In genomic region chr9:83447176-83447575, GRCm38 (mm10) we compare ENCODE assay signal across 8 mouse cellular contexts. TPM values are rescaled to one million over a fixed set of nuclear protein-coding genes. Genes with fewer than 3 reads are reported as not detected.
DNase-seq lines count a peak whose midpoint lies in the region; ATAC-seq and TF ChIP-seq lines count a peak whose summit lies in the region.

No protein-coding gene starts in this region.

- no peak overlapping the region for H3K9ac ChIP-seq in ES-E14 (ENCODE audit: insufficient read depth, low read depth, low read length, poor library complexity, severe bottlenecking)
- peak overlapping the region; percentile 53 for H3K9ac ChIP-seq in heart, postnatal 0 days (replicated peaks; ENCODE audit: low read depth, low read length)

- no peaks in the 10 kb centered on the region for H3K4me1 ChIP-seq in ES-E14 (ENCODE audit: control insufficient read depth in 2 of 2, insufficient read depth in 2 of 2, low read length in 2 of 2, poor library complexity in 1 of 2)
- H3K4me1 ChIP-seq in heart, postnatal 0 days (ENCODE audit: control insufficient read depth, insufficient read depth): no peaks in the 10 kb centered on the region

- ATAC-seq in heart, postnatal 0 days (ENCODE audit: insufficient read depth, low read depth): no peak
- no peak for ATAC-seq in CD4-positive, CD25-positive, alpha-beta regulatory T cell, adult 4 months
- no peak; the same call in 1 of the 2 replicates for ATAC-seq in megakaryocyte-erythroid progenitor cell, adult 5-6 weeks (replicated peaks; ENCODE audit: low FRiP score, low TSS enrichment, poor library complexity, severe bottlenecking)

- no peaks in the 10 kb centered on the region for H3K9me3 ChIP-seq in ES-E14 (ENCODE audit: control insufficient read depth, insufficient read depth, low read depth, low read length)
- no peaks in the 10 kb centered on the region for H3K9me3 ChIP-seq in heart, postnatal 0 days (replicated peaks; ENCODE audit: control insufficient read depth, low read length)

- no peaks in the 10 kb centered on the region for H3K36me3 ChIP-seq in ES-E14 (ENCODE audit: control insufficient read depth, insufficient read depth, low read length, poor library complexity, severe bottlenecking)
- H3K36me3 ChIP-seq in heart, postnatal 0 days (replicated peaks; ENCODE audit: control insufficient read depth, insufficient read depth, low read length): no peaks in the 10 kb centered on the region

- H3K4me2 ChIP-seq in heart, postnatal 0 days (ENCODE audit: low read depth, low read length): peak overlapping the region; percentile 63

- peak; percentile 80 for DNase-seq in heart, adult 11 months
- no peak for DNase-seq in heart, postnatal 14 days
- DNase-seq in ES-E14 (ENCODE audit: low read depth, low spot score): no peak
- DNase-seq in heart, postnatal 0 days (ENCODE audit: low spot score): no peak
- peak; percentile 2 for DNase-seq in lung, postnatal 36 days
- DNase-seq in frontal cortex, postnatal 14 days (ENCODE audit: low spot score in 2 of 2): no peak

- WGBS in heart, postnatal 0 days: 48% methylated on average over 9 of the region's 9 CpGs

- intact Hi-C loops in heart, postnatal 14 days (cut with DNase I): loop anchor here (5.0 kb wide), 2 partner anchors 115 to 470 kb away; partner anchors contain the start of gene Phip

- no peak overlapping the region for H3K27ac ChIP-seq in ES-E14 (ENCODE audit: insufficient read depth, low read depth, low read length, poor library complexity, severe bottlenecking)
- H3K27ac ChIP-seq in heart, postnatal 0 days (ENCODE audit: low read depth): peak overlapping the region; percentile 81

- no peak for TF ChIP-seq EP300 in heart, postnatal 0 days (IDR thresholded peaks at IDR 0.05; ENCODE audit: low read depth)

- no peak for TF ChIP-seq CTCF in heart, postnatal 0 days (IDR thresholded peaks at IDR 0.05; ENCODE audit: low read depth)

- H3K4me3 ChIP-seq in ES-E14 (ENCODE audit: insufficient read depth in 1 of 2, low read depth in 1 of 2, low read length in 2 of 2, poor library complexity in 1 of 2, severe bottlenecking in 1 of 2): peak overlapping the region; percentile 5 to 71; a peak in 3 of 4 replicates
- H3K4me3 ChIP-seq in heart, postnatal 0 days (ENCODE audit: low read depth, low read length): peak overlapping the region; percentile 47

- H3K27me3 ChIP-seq in heart, postnatal 0 days (ENCODE audit: control insufficient read depth, insufficient read depth, low read length): no peaks in the 10 kb centered on the region

- in situ Hi-C loops in ES-E14 (cut with MboI; ENCODE audit: low sequenced_read_pairs in 2 of 2, unreplicated experiment in 2 of 2): no loop called here

TF ChIP-seq in ES-E14, 5 proteins besides CTCF, POLR2A, EP300 and RAD21:
- TF ChIP-seq ZNF384 (IDR thresholded peaks at IDR 0.05; ENCODE audit: low read depth, low read length): no peak
- no peak for TF ChIP-seq ZC3H11A (IDR thresholded peaks at IDR 0.05; ENCODE audit: borderline replicate concordance, low read depth, low read length)
- no peak for TF ChIP-seq MAFK (IDR thresholded peaks at IDR 0.05; ENCODE audit: insufficient read depth, low read depth, low read length)
- no peak for TF ChIP-seq HCFC1 (IDR thresholded peaks at IDR 0.05; ENCODE audit: borderline replicate concordance, insufficient read depth, low read length)
- no peak for TF ChIP-seq CHD2 (IDR thresholded peaks at IDR 0.05; ENCODE audit: low read depth, low read length)
TF ChIP-seq in ES-E14: peak in this region for 0.

RNA-seq across cellular contexts. Expression of gene Lca5, which starts 6.2 kb away (rescaled TPM):
- total RNA-seq in heart, postnatal 14 days (2021): 1 to 10 TPM; 3.4 to 4.8 TPM
- 6.6 and 9.8 TPM in 2 replicates for total RNA-seq in ES-E14 (2012; rRNA removed)
- total RNA-seq in heart, postnatal 0 days (2014; rRNA removed; ENCODE audit: low replicate concordance): 0.50 and 6.1 TPM in 2 replicates
- polyA plus RNA-seq in heart, postnatal 0 days (2015; fragmentation: Nextera tagmentation; extraction: Ambion mirVana): 4.2 and 4.8 TPM in 2 replicates
- 10 to 100 TPM in 1 of 2 experiments, 1 to 10 TPM in 1; 9.8 to 11.6 TPM for polyA plus RNA-seq in CD4-positive, CD25-positive, alpha-beta regulatory T cell, adult 4 months (2017; shearing (Covaris generic))
- total RNA-seq in megakaryocyte-erythroid progenitor cell, adult 5-6 weeks (2014; fragmentation: Nextera tagmentation): 0.30 TPM in 1 of 2 replicates, not detected in the other
- 0.47 and 0.95 TPM in 2 replicates for total RNA-seq in megakaryocyte-erythroid progenitor cell, adult 5-6 weeks (2017)

Comparison
In these comparisons a context has a peak if more than half of its experiments do, and no peak if none do; other contexts are left out.
1. DNase-seq: peak in heart, adult 11 months (single experiment) and lung, postnatal 36 days (single experiment); none in heart, postnatal 14 days (0 of 2), ES-E14 (single experiment), heart, postnatal 0 days (single experiment) and frontal cortex, postnatal 14 days (0 of 2).